In genomic region chr2:31164841-31165455, GRCm38 (mm10) we compare ENCODE assay signal across 8 mouse cellular contexts. TPM values are rescaled to one million over a fixed set of nuclear protein-coding genes. Genes with fewer than 3 reads are reported as not detected.
DNase-seq lines count a peak whose midpoint lies in the region; ATAC-seq and TF ChIP-seq lines count a peak whose summit lies in the region.

No protein-coding gene starts in this region.

- no peaks in the 10 kb centered on the region for H3K27me3 ChIP-seq in kidney, embryonic 15.5 days
- H3K27me3 ChIP-seq in forebrain, embryonic 14.5 days (replicated peaks; ENCODE audit: control insufficient read depth, insufficient read depth, low read length): no peaks in the 10 kb centered on the region

- ATAC-seq in kidney, embryonic 15.5 days (replicated peaks; ENCODE audit: low FRiP score): peak; percentile 72
- no peak for ATAC-seq in forebrain, embryonic 14.5 days
- no peak for ATAC-seq in granulocyte monocyte progenitor cell, adult 5-6 weeks (replicated peaks; ENCODE audit: poor library complexity, severe bottlenecking)

- H3K36me3 ChIP-seq in ES-E14 (ENCODE audit: control insufficient read depth, insufficient read depth, low read length, poor library complexity, severe bottlenecking): peaks cover 19% of the 10 kb centered on the region
- peaks cover 35% of the 10 kb centered on the region for H3K36me3 ChIP-seq in kidney, embryonic 15.5 days
- H3K36me3 ChIP-seq in forebrain, embryonic 14.5 days (ENCODE audit: control insufficient read depth, insufficient read depth, low read length): peaks cover 20% of the 10 kb centered on the region

- peak overlapping the region; percentile 22; the same call in 1 of the 2 replicates for H3K9ac ChIP-seq in ES-E14 (ENCODE audit: insufficient read depth, low read depth, low read length, poor library complexity, severe bottlenecking)
- 0 out of 2 replicates have a peak overlapping the region, but pooled peaks have one; percentile 21 for H3K9ac ChIP-seq in kidney, embryonic 15.5 days
- H3K9ac ChIP-seq in forebrain, embryonic 14.5 days (ENCODE audit: low read length): no peak overlapping the region

- 18% methylated on average over 5 of the region's 5 CpGs for WGBS in kidney, embryonic 15.5 days
- WGBS in forebrain, embryonic 14.5 days: 50% methylated on average over 5 of the region's 5 CpGs

- peak overlapping the region; percentile 29 for H3K4me2 ChIP-seq in kidney, embryonic 15.5 days
- H3K4me2 ChIP-seq in forebrain, embryonic 14.5 days (ENCODE audit: low read length): no peak overlapping the region

- no peaks in the 10 kb centered on the region for H3K9me3 ChIP-seq in ES-E14 (ENCODE audit: control insufficient read depth, insufficient read depth, low read depth, low read length)
- H3K9me3 ChIP-seq in kidney, embryonic 15.5 days (replicated peaks): no peaks in the 10 kb centered on the region
- H3K9me3 ChIP-seq in forebrain, embryonic 14.5 days (replicated peaks; ENCODE audit: control insufficient read depth, low read length): no peaks in the 10 kb centered on the region

- peaks cover 26 to 31% of the 10 kb centered on the region in 2 experiments for H3K4me1 ChIP-seq in ES-E14 (ENCODE audit: control insufficient read depth in 2 of 2, insufficient read depth in 2 of 2, low read length in 2 of 2, poor library complexity in 1 of 2)
- H3K4me1 ChIP-seq in kidney, embryonic 15.5 days: peaks cover 46% of the 10 kb centered on the region
- no peaks in the 10 kb centered on the region for H3K4me1 ChIP-seq in forebrain, embryonic 14.5 days (ENCODE audit: control insufficient read depth, insufficient read depth, low read length)

- H3K27ac ChIP-seq in ES-E14 (ENCODE audit: insufficient read depth, low read depth, low read length, poor library complexity, severe bottlenecking): peak overlapping the region; percentile 77
- H3K27ac ChIP-seq in kidney, embryonic 15.5 days: peak overlapping the region; percentile 89
- H3K27ac ChIP-seq in forebrain, embryonic 14.5 days (ENCODE audit: low read depth, low read length): no peak overlapping the region

- in situ Hi-C loops in ES-E14 (cut with MboI; ENCODE audit: low sequenced_read_pairs in 2 of 2, unreplicated experiment in 2 of 2): no loop called here

- peak; percentile 29 to 61 for DNase-seq in layer of hippocampus, adult 18-20 months (ENCODE audit: low spot score in 2 of 2)
- no peak for DNase-seq in layer of hippocampus, postnatal 10 days (ENCODE audit: low spot score in 2 of 2)
- DNase-seq in ES-E14 (ENCODE audit: low read depth, low spot score): no peak
- peak; percentile 65 to 73 for DNase-seq in heart, adult 18-20 months
- peak; percentile 53 for DNase-seq in lung, postnatal 14 days
- no peak for DNase-seq in forebrain, embryonic 14.5 days (ENCODE audit: low spot score)

- H3K4me3 ChIP-seq in ES-E14 (ENCODE audit: insufficient read depth in 1 of 2, low read depth in 1 of 2, low read length in 2 of 2, poor library complexity in 1 of 2, severe bottlenecking in 1 of 2): no peak overlapping the region
- H3K4me3 ChIP-seq in kidney, embryonic 15.5 days (replicated peaks): no peak overlapping the region
- H3K4me3 ChIP-seq in forebrain, embryonic 14.5 days (ENCODE audit: low read depth, low read length): no peak overlapping the region

TF ChIP-seq in ES-E14, 5 proteins besides CTCF, POLR2A, EP300 and RAD21:
- TF ChIP-seq HCFC1 (IDR thresholded peaks at IDR 0.05; ENCODE audit: borderline replicate concordance, insufficient read depth, low read length) (no peak), ZNF384 (IDR thresholded peaks at IDR 0.05; ENCODE audit: low read depth, low read length) (no peak), ZC3H11A (IDR thresholded peaks at IDR 0.05; ENCODE audit: borderline replicate concordance, low read depth, low read length) (no peak), MAFK (IDR thresholded peaks at IDR 0.05; ENCODE audit: insufficient read depth, low read depth, low read length) (no peak), CHD2 (IDR thresholded peaks at IDR 0.05; ENCODE audit: low read depth, low read length) (no peak)
TF ChIP-seq in ES-E14: peak in this region for 0.

RNA-seq across cellular contexts. Expression of gene Gpr107, which starts 12.8 kb away (rescaled TPM):
- 10 to 100 TPM; 42.5 to 48.2 TPM for total RNA-seq in layer of hippocampus, adult 18-20 months (2021)
- 10 to 100 TPM; 50.7 to 54.5 TPM for total RNA-seq in layer of hippocampus, postnatal 10 days (2021)
- 111 and 156 TPM in 2 replicates for total RNA-seq in ES-E14 (2012; rRNA removed)
- total RNA-seq in heart, adult 18-20 months (2021): 10 to 100 TPM; 26.2 to 27.4 TPM
- 37.0 and 37.9 TPM in 2 replicates for polyA plus RNA-seq in kidney, embryonic 15.5 days (2015; fragmentation: Nextera tagmentation; extraction: Ambion mirVana)
- polyA plus RNA-seq in forebrain, embryonic 14.5 days (2014; fragmentation: Nextera tagmentation; extraction: Ambion mirVana): 26.8 and 28.3 TPM in 2 replicates
- total RNA-seq in granulocyte monocyte progenitor cell, adult 5-6 weeks (2014; fragmentation: Nextera tagmentation): 12.8 and 13.5 TPM in 2 replicates
- total RNA-seq in granulocyte monocyte progenitor cell, adult 5-6 weeks (2017): 16.4 and 16.9 TPM in 2 replicates

RNA-seq across cellular contexts. Expression of gene Fnbp1, which starts 23.1 kb away (rescaled TPM):
- 100 to 1,000 TPM; 111 to 130 TPM for total RNA-seq in layer of hippocampus, adult 18-20 months (2021)
- total RNA-seq in layer of hippocampus, postnatal 10 days (2021): 10 to 100 TPM; 90.2 to 99.0 TPM
- total RNA-seq in ES-E14 (2012; rRNA removed): 15.1 and 16.5 TPM in 2 replicates
- 10 to 100 TPM; 52.3 to 62.0 TPM for total RNA-seq in heart, adult 18-20 months (2021)
- polyA plus RNA-seq in kidney, embryonic 15.5 days (2015; fragmentation: Nextera tagmentation; extraction: Ambion mirVana): 19.1 and 22.4 TPM in 2 replicates
- 7.9 and 12.3 TPM in 2 replicates for polyA plus RNA-seq in forebrain, embryonic 14.5 days (2014; fragmentation: Nextera tagmentation; extraction: Ambion mirVana)
- 57.0 and 64.0 TPM in 2 replicates for total RNA-seq in granulocyte monocyte progenitor cell, adult 5-6 weeks (2014; fragmentation: Nextera tagmentation)
- 24.3 and 47.2 TPM in 2 replicates for total RNA-seq in granulocyte monocyte progenitor cell, adult 5-6 weeks (2017)

Comparison
In these comparisons a context has a peak if more than half of its experiments do, and no peak if none do; other contexts are left out.
1. DNase-seq: peak in layer of hippocampus, adult 18-20 months (2 of 2), heart, adult 18-20 months (2 of 2) and lung, postnatal 14 days (single experiment); none in layer of hippocampus, postnatal 10 days (0 of 2), ES-E14 (single experiment) and forebrain, embryonic 14.5 days (single experiment).